8 mouse cellular contexts compared by ENCODE assay signal in genomic region chr16:20733731-20734730, GRCm38 (mm10). TPM values are rescaled to one million over a fixed set of nuclear protein-coding genes. Genes with fewer than 3 reads are reported as not detected.
A peak's percentile ranks its signal among the peaks of the same experiment; 100 is the strongest.
DNase-seq lines count a peak whose midpoint lies in the region; ATAC-seq and TF ChIP-seq lines count a peak whose summit lies in the region.

TSS of gene Thpo (minus strand) at chr16:20734511.

- TF ChIP-seq CTCF in testis, adult 2 months (IDR thresholded peaks at IDR 0.05; ENCODE audit: control insufficient read depth, insufficient read depth, insufficient replicate concordance, low read depth, low read length): no peak

- H3K27ac ChIP-seq in testis, adult 2 months (ENCODE audit: control insufficient read depth, insufficient read depth, low read depth, low read length): no peak within 1 kb of the TSS
- peak within 1 kb of the TSS; percentile 78; the same call in 1 of the 2 replicates for H3K27ac ChIP-seq in neural tube, embryonic 13.5 days (replicated peaks)

- peak in 1 of 2 experiments; percentile 18 for DNase-seq in frontal cortex, adult 2 months (ENCODE audit: extremely low spot score in 1 of 2, low spot score in 1 of 2)
- DNase-seq in frontal cortex, postnatal 14 days (ENCODE audit: low spot score in 2 of 2): no peak
- no peak for DNase-seq in testis, postnatal 14 days (ENCODE audit: low spot score)
- peak; percentile 24 for DNase-seq in kidney, postnatal 10 days
- DNase-seq in left cerebral cortex, adult 11 months (ENCODE audit: low spot score): no peak
- DNase-seq in right cerebral cortex, adult 2 months (ENCODE audit: low spot score in 2 of 2): no peak

- H3K4me2 ChIP-seq in neural tube, embryonic 13.5 days: peak within 1 kb of the TSS; percentile 98

- no peak for TF ChIP-seq POLR2A in testis, adult 2 months (IDR thresholded peaks at IDR 0.05; ENCODE audit: control insufficient read depth, low read depth, low read length)

- peaks cover 5% of the 10 kb centered on the region; the same call in 1 of the 2 replicates for H3K4me1 ChIP-seq in testis, adult 2 months (ENCODE audit: control insufficient read depth, insufficient read depth, low read length)
- peaks cover 30% of the 10 kb centered on the region for H3K4me1 ChIP-seq in neural tube, embryonic 13.5 days (replicated peaks)

- no peak for ATAC-seq in neural tube, embryonic 13.5 days (ENCODE audit: low read depth)

- H3K4me3 ChIP-seq in testis, adult 2 months (ENCODE audit: control insufficient read depth, low read depth, low read length): peak within 1 kb of the TSS; percentile 26
- H3K4me3 ChIP-seq in neural tube, embryonic 13.5 days: peak within 1 kb of the TSS; percentile 75

- peak within 1 kb of the TSS; percentile 90 for H3K9ac ChIP-seq in neural tube, embryonic 13.5 days

- no peaks in the 10 kb centered on the region for H3K36me3 ChIP-seq in testis, adult 2 months (ENCODE audit: control insufficient read depth, insufficient read depth, low read length)
- H3K36me3 ChIP-seq in neural tube, embryonic 13.5 days: peaks cover 28% of the 10 kb centered on the region

- no peaks in the 10 kb centered on the region; the same call in 1 of the 2 replicates for H3K27me3 ChIP-seq in testis, adult 2 months (ENCODE audit: control insufficient read depth, insufficient read depth, low read length)
- peaks cover 30% of the 10 kb centered on the region for H3K27me3 ChIP-seq in neural tube, embryonic 13.5 days

- H3K9me3 ChIP-seq in neural tube, embryonic 13.5 days: no peaks in the 10 kb centered on the region

- 2% methylated on average over 45 of the region's 45 CpGs for WGBS in neural tube, embryonic 13.5 days

RNA-seq across cellular contexts. Expression of gene Thpo, which starts in this region (rescaled TPM):
- polyA plus RNA-seq in frontal cortex, adult 2 months (2012; rRNA removed): 15.5 and 18.2 TPM in 2 replicates
- polyA plus RNA-seq in testis, adult 2 months (2012; rRNA removed): 0.22 and 0.53 TPM in 2 replicates
- polyA plus RNA-seq in neural tube, embryonic 13.5 days (2015; fragmentation: Nextera tagmentation; extraction: Ambion mirVana): 0.99 and 1.5 TPM in 2 replicates
